Mouse (Mus musculus): Measurements from ENCODE around the gene Rsph3a.

GRCm38 (mm10) chr17:7922564-7922963 is 22.9 kb upstream of the Rsph3a start:
- TF ChIP-seq CTCF (IDR thresholded peaks at IDR 0.05; ENCODE audit: low read depth, low read length), result no peak
- TF ChIP-seq POLR2A (IDR thresholded peaks at IDR 0.05; ENCODE audit: borderline replicate concordance, low read depth, low read length), result no peak

Measured in bone marrow macrophage, adult 2 months (primary cell).